Mouse (Mus musculus): Measurements from ENCODE around the gene Mospd2. TPM values are rescaled to one million over a fixed set of nuclear protein-coding genes. Genes with fewer than 3 reads are reported as not detected.
A peak's percentile ranks its signal among the peaks of the same experiment; 100 is the strongest.

The Mospd2 gene
- 31.6 and 33.8 TPM in 2 replicates for polyA plus RNA-seq (2014; fragmentation: Nextera tagmentation; extraction: Ambion mirVana)

DNA sequence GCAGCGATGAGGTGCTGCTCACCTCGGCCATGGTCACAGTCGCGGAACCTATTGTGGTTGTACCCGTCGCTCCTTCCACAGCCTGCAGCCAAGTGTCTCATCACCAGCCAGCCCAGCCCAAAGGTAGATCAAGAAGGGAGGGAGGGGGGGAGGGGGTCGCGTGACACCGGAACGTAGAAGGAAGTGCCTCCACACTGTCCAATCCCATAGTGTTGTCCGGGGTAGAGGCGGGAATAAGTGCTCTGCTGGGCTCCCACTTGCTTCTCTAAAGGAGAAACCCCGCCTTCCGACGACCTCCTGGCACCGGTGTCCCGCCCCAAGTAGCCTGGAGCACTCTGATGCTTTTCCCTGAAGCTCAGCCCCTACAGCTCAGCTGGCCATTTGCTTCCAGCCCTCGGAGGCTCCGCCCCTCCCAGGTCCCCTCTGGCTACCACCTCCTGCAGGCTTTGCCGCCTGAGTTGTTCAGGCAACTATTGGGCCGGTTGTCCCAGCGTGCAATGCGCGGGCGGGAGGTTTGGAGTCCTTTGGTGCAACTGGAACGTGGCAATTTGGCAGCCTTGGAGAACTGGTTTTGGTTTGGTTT, at the start of gene Mospd2, which contains the start of gene Fancb:
Gene Mospd2, minus strand, starts transcription at position 183 of the 583 bp plus-strand sequence.
Gene Fancb, plus strand, starts transcription at position 400 of the 583 bp plus-strand sequence.
- peak within 1 kb of the TSS; percentile 44; the same call in 1 of the 2 replicates for H3K27ac ChIP-seq (ENCODE audit: low read length)
- peak within 1 kb of the TSS; percentile 35 for H3K4me3 ChIP-seq (ENCODE audit: low read depth, low read length)
- peak within 1 kb of the TSS; percentile 31; the same call in 1 of the 2 replicates for H3K9ac ChIP-seq (replicated peaks; ENCODE audit: low read depth, low read length)
- no peaks in the 10 kb centered on the region for H3K36me3 ChIP-seq (ENCODE audit: control insufficient read depth, insufficient read depth, low read length)
- peak; percentile 99 for ATAC-seq (ENCODE audit: insufficient number of reproducible peaks, insufficient read depth, low FRiP score, low read depth)
- no peaks in the 10 kb centered on the region for H3K4me1 ChIP-seq (ENCODE audit: control insufficient read depth, insufficient read depth, low read length)
- no peaks in the 10 kb centered on the region for H3K27me3 ChIP-seq (ENCODE audit: control insufficient read depth, insufficient read depth, low read length)
- H3K4me2 ChIP-seq (replicated peaks; ENCODE audit: low read depth, low read length) = peak within 1 kb of the TSS; percentile 42
- 20% methylated on average over 26 of the region's 26 CpGs for WGBS
- no peaks in the 10 kb centered on the region for H3K9me3 ChIP-seq (ENCODE audit: control insufficient read depth, low read depth, low read length)

DNA sequence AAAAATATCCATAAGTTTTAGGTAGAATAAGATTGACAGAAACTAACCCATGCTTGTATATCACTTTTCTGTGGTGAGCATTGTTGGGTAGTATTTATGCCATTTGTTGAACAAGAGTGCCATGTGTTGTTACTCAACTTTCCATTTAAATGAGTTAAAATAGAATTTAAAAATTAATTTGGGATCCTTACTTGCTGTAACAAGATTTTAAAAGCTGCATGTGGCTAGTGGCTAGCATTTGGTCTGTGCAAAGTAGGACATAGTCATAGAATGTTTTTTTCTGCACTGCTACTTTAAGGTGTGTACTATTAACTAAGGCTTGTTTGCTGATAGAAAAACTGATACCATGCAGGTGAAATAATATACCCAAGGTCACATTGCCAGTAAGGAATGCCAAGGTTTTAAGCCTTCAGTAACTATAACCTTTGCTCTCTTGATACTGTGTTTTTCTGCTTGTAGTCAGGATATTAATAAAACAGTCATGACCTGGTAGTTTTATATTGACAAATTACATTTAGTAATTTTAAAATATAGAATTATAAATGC, 24.7 kb upstream of the Mospd2 start, which contains the start of gene Gm17604:
Gene Gm17604, minus strand, starts transcription at position 51 of the 546 bp plus-strand sequence.
- Histone ChIP-seq H3K4me2 (replicated peaks; ENCODE audit: low read depth, low read length) (no peak within 1 kb of the TSS), H3K27ac (ENCODE audit: low read length) (no peak within 1 kb of the TSS), H3K27me3 (ENCODE audit: control insufficient read depth, insufficient read depth, low read length) (no peaks in the 10 kb centered on the region), H3K9ac (replicated peaks; ENCODE audit: low read depth, low read length) (no peak within 1 kb of the TSS), H3K9me3 (ENCODE audit: control insufficient read depth, low read depth, low read length) (no peaks in the 10 kb centered on the region), H3K4me3 (ENCODE audit: low read depth, low read length) (no peak within 1 kb of the TSS), H3K4me1 (ENCODE audit: control insufficient read depth, insufficient read depth, low read length) (no peaks in the 10 kb centered on the region), H3K36me3 (ENCODE audit: control insufficient read depth, insufficient read depth, low read length) (no peaks in the 10 kb centered on the region)
- no peak for ATAC-seq (ENCODE audit: insufficient number of reproducible peaks, insufficient read depth, low FRiP score, low read depth)

DNA sequence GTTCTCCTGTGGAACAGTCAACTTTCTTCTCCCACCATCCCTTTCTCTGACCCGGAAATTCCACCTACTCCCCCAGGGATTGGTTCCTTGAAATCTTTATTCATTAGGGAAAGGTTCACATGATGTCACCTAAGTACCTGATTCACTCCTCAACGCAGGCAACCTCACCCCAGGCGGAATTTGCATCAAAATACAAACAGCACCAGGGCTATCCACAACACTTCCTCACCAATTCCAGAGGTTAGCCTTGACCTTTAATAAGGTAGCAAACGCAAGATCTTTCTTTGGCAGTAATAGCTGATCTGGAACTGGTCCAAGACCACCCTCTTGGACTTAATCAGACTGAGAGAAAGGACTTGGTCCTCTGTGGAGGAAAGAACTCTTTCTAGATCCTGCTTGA, 23.0 kb upstream of the Mospd2 start:
- H3K4me2 ChIP-seq (replicated peaks; ENCODE audit: low read depth, low read length) = no peak overlapping the region
- no peaks in the 10 kb centered on the region for H3K4me1 ChIP-seq (ENCODE audit: control insufficient read depth, insufficient read depth, low read length)
- no peak overlapping the region for H3K27ac ChIP-seq (ENCODE audit: low read length)
- no peak for ATAC-seq (ENCODE audit: insufficient number of reproducible peaks, insufficient read depth, low FRiP score, low read depth)
- WGBS = 37% methylated on average over 4 of the region's 4 CpGs
- H3K9me3 ChIP-seq (ENCODE audit: control insufficient read depth, low read depth, low read length) = no peaks in the 10 kb centered on the region
- no peaks in the 10 kb centered on the region for H3K36me3 ChIP-seq (ENCODE audit: control insufficient read depth, insufficient read depth, low read length)
- no peak overlapping the region for H3K4me3 ChIP-seq (ENCODE audit: low read depth, low read length)
- no peaks in the 10 kb centered on the region for H3K27me3 ChIP-seq (ENCODE audit: control insufficient read depth, insufficient read depth, low read length)
- H3K9ac ChIP-seq (replicated peaks; ENCODE audit: low read depth, low read length) = no peak overlapping the region

DNA sequence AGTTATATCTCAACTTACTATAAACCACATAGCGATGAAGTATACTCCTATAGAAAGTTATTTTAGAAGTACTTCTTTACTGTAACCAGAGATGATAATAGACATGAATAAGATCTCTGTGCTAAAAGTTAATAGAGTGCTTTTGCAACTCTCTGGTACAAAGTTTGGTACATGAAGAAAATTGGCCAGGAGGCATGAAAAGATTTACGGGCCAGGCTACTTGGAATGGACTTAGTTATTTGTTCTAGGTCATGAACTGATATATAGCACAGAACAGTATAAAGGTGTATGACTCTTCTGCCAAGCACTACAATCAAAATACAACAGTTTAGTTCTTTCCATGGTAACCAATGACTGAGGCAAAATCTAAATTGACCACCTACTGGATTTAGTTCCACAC, 1.3 kb downstream of the Mospd2 start:
- Histone ChIP-seq H3K36me3 (ENCODE audit: control insufficient read depth, insufficient read depth, low read length) (no peaks in the 10 kb centered on the region), H3K4me2 (replicated peaks; ENCODE audit: low read depth, low read length) (peak overlapping the region; percentile 39), H3K4me1 (ENCODE audit: control insufficient read depth, insufficient read depth, low read length) (no peaks in the 10 kb centered on the region), H3K9ac (replicated peaks; ENCODE audit: low read depth, low read length) (no peak overlapping the region), H3K27me3 (ENCODE audit: control insufficient read depth, insufficient read depth, low read length) (no peaks in the 10 kb centered on the region), H3K4me3 (ENCODE audit: low read depth, low read length) (peak overlapping the region; percentile 35; the same call in 1 of the 2 replicates), H3K27ac (ENCODE audit: low read length) (no peak overlapping the region), H3K9me3 (ENCODE audit: control insufficient read depth, low read depth, low read length) (no peaks in the 10 kb centered on the region)
- 94% methylated on average over 2 of the region's 2 CpGs for WGBS
- no peak for ATAC-seq (ENCODE audit: insufficient number of reproducible peaks, insufficient read depth, low FRiP score, low read depth)

DNA sequence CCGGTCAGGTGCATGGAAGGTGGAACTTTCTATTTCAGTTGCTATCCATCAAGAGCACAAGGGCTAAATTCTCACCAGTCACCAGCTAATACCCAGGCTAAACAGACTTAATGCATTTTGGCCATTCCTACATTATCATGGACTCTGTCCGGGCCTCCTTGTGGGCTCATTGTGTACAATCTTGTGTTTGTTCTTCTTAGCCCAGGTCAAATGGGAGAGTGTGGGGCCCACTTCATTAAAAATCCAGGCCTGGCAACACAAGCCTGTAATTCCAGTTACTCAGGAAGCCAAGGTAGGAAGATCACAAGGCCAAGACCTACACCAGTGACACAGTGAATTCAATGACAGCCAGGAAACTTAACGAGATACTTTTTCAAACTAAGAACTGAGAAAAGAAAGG, 9.0 kb downstream of the Mospd2 start:
- H3K4me3 ChIP-seq (ENCODE audit: low read depth, low read length) = no peak overlapping the region
- H3K36me3 ChIP-seq (ENCODE audit: control insufficient read depth, insufficient read depth, low read length) = no peaks in the 10 kb centered on the region
- H3K9ac ChIP-seq (replicated peaks; ENCODE audit: low read depth, low read length) = no peak overlapping the region
- peak; percentile 28; the same call in 1 of the 2 replicates for ATAC-seq (ENCODE audit: insufficient number of reproducible peaks, insufficient read depth, low FRiP score, low read depth)
- H3K27ac ChIP-seq (ENCODE audit: low read length) = no peak overlapping the region
- no peak overlapping the region for H3K4me2 ChIP-seq (replicated peaks; ENCODE audit: low read depth, low read length)
- H3K4me1 ChIP-seq (ENCODE audit: control insufficient read depth, insufficient read depth, low read length) = no peaks in the 10 kb centered on the region
- no peaks in the 10 kb centered on the region for H3K9me3 ChIP-seq (ENCODE audit: control insufficient read depth, low read depth, low read length)
- 69% methylated on average over 3 of the region's 3 CpGs for WGBS
- no peaks in the 10 kb centered on the region for H3K27me3 ChIP-seq (ENCODE audit: control insufficient read depth, insufficient read depth, low read length)

DNA sequence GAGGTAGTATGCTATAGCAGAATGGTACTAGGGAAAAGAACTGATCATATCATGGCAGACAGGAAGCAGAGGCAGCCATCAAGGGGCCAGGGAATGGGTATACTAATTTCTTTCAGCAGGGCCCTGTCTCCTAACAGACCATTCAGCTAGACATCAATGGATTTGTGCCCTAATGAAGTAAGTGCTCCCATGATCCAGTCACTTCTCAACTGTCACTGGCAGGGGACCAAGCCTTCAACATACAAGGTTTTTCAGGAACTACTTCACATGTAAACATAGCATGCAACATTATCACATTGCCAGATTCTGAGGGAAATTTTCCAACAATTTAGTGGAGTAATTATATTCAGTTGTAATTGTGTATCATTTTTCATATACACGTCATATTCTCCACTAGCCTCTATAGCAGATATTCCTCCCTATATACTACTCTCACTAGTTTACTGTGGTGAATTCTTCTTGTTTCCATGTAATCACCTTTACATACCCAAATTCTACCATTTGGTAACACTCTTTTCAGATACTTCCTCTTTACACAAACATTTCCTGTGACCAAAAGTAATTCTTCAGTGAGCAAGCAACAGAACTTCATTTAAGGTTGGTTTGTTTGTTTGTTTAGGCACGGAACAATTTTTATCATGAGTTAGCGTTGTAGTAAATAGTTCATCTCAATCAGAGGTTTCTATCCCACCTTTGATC, 14.3 kb downstream of the Mospd2 start:
- no peaks in the 10 kb centered on the region for H3K9me3 ChIP-seq (ENCODE audit: control insufficient read depth, low read depth, low read length)
- no peak overlapping the region for H3K9ac ChIP-seq (replicated peaks; ENCODE audit: low read depth, low read length)
- H3K27ac ChIP-seq (ENCODE audit: low read length) = no peak overlapping the region
- no peaks in the 10 kb centered on the region for H3K36me3 ChIP-seq (ENCODE audit: control insufficient read depth, insufficient read depth, low read length)
- no peaks in the 10 kb centered on the region for H3K27me3 ChIP-seq (ENCODE audit: control insufficient read depth, insufficient read depth, low read length)
- no peak overlapping the region for H3K4me3 ChIP-seq (ENCODE audit: low read depth, low read length)
- H3K4me1 ChIP-seq (ENCODE audit: control insufficient read depth, insufficient read depth, low read length) = no peaks in the 10 kb centered on the region
- 78% methylated on average over 3 of the region's 3 CpGs for WGBS
- no peak for ATAC-seq (ENCODE audit: insufficient number of reproducible peaks, insufficient read depth, low FRiP score, low read depth)
- no peak overlapping the region for H3K4me2 ChIP-seq (replicated peaks; ENCODE audit: low read depth, low read length)

DNA sequence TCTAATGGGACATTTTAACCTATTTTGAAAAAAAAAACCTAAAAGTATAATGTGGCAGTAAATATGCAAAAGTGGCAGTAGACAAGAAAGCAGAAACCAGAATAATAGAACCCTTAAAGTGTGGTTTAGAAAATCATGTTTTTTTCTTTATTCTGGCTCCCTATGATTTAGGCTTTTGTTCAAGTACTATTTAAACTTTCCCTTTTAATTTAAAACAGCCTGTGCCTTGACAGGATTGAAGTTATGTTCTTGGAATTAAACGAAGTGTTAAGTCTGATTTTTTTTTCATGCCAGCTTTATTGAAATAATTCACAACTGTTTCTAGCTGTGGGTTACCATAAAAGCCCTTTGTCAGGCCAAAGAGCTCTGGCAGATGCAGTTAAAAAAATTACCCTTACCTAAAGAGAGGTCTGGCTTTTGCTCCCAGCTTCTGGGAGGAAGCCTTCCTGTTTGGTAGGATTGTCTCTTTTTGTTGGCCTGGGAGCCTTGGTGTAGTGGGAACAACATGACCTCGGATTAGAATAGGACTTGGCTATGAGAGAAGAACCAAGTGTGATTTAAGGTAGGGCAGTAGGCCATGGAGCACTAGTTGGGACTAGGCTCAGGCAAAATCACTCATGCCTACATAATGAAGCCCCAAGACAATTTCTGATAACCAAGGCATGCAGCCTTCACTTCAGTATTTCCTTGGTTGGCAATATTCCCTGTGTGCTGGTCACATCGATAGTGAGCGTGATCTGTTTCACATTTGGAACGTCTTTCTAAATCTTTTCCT, 27.4 kb downstream of the Mospd2 start:
- H3K9ac ChIP-seq (replicated peaks; ENCODE audit: low read depth, low read length) = no peak overlapping the region
- no peaks in the 10 kb centered on the region for H3K9me3 ChIP-seq (ENCODE audit: control insufficient read depth, low read depth, low read length)
- H3K36me3 ChIP-seq (ENCODE audit: control insufficient read depth, insufficient read depth, low read length) = no peaks in the 10 kb centered on the region
- no peak for ATAC-seq (ENCODE audit: insufficient number of reproducible peaks, insufficient read depth, low FRiP score, low read depth)
- H3K4me1 ChIP-seq (ENCODE audit: control insufficient read depth, insufficient read depth, low read length) = no peaks in the 10 kb centered on the region
- H3K4me3 ChIP-seq (ENCODE audit: low read depth, low read length) = no peak overlapping the region
- H3K4me2 ChIP-seq (replicated peaks; ENCODE audit: low read depth, low read length) = no peak overlapping the region
- H3K27me3 ChIP-seq (ENCODE audit: control insufficient read depth, insufficient read depth, low read length) = no peaks in the 10 kb centered on the region
- H3K27ac ChIP-seq (ENCODE audit: low read length) = no peak overlapping the region
- WGBS = 68% methylated on average over 5 of the region's 5 CpGs

DNA sequence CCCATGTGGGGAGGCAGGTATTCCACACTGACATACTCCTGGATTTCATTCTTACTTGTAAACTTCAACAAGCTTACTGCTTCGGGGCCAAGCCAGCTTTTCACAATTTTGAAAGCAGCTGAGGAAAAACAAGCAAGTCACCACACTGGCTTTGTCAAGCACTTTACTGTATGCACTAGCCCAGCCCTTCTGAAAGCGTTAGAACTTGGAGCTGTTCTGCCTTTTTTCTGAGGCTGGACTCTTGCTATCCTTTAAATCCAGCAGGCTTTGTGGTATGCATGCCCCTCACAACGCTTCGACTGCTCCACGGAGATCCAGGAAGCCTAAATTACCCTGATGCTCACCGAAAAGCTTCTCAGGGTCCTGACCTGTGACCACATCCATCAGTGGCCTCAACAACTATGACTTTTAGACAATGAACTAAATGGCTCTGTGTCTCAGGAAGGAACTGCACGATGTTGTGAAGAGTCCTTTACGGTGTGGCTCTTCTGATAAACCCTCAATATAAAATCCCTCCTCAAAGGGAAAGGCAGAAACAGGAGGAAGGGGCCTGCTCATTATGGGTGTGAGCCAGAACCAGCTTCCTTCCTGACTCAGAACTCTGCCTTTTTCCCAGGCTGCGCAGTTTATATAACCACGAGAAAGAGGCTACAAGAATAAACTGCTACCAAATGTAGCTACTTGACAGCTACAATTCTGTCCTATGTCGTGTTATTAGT, 28.2 kb downstream of the Mospd2 start:
- ATAC-seq (ENCODE audit: insufficient number of reproducible peaks, insufficient read depth, low FRiP score, low read depth) = no peak
- Histone ChIP-seq H3K27ac (ENCODE audit: low read length) (no peak overlapping the region), H3K4me3 (ENCODE audit: low read depth, low read length) (no peak overlapping the region), H3K36me3 (ENCODE audit: control insufficient read depth, insufficient read depth, low read length) (no peaks in the 10 kb centered on the region), H3K4me1 (ENCODE audit: control insufficient read depth, insufficient read depth, low read length) (no peaks in the 10 kb centered on the region), H3K27me3 (ENCODE audit: control insufficient read depth, insufficient read depth, low read length) (no peaks in the 10 kb centered on the region), H3K4me2 (replicated peaks; ENCODE audit: low read depth, low read length) (no peak overlapping the region), H3K9ac (replicated peaks; ENCODE audit: low read depth, low read length) (no peak overlapping the region), H3K9me3 (ENCODE audit: control insufficient read depth, low read depth, low read length) (no peaks in the 10 kb centered on the region)
- WGBS = 58% methylated on average over 11 of the region's 11 CpGs
